Mouse (Mus musculus): ENCODE data around the gene Sfxn3.
A peak's percentile ranks its signal among the peaks of the same experiment; 100 is the strongest.
"Not testable (repeated sequence)": the region's sequence is repeated elsewhere in the genome, so short reads cannot be mapped to it uniquely, and the experiment has no call there.

The Sfxn3 gene

GRCm38 (mm10) chr19:45018351-45018831, 28.9 kb upstream of the Sfxn3 start:
- DNase-seq = no peak

- DNase-seq = no peak
Observed at GRCm38 (mm10) chr19:45020348-45020747, 27.0 kb upstream of the Sfxn3 start.

- DNase-seq = no peak
Observed at GRCm38 (mm10) chr19:45021362-45021761, 25.9 kb upstream of the Sfxn3 start.

- no peak for DNase-seq
Observed at GRCm38 (mm10) chr19:45023993-45024392, 23.3 kb upstream of the Sfxn3 start.

- no peak for DNase-seq
Observed at GRCm38 (mm10) chr19:45024775-45025174, 22.5 kb upstream of the Sfxn3 start.

GRCm38 (mm10) chr19:45025937-45026568, 21.2 kb upstream of the Sfxn3 start:
- no peak for DNase-seq

- DNase-seq = no peak
Observed at GRCm38 (mm10) chr19:45026958-45027670, 20.2 kb upstream of the Sfxn3 start.

- no peak for DNase-seq
Observed at GRCm38 (mm10) chr19:45027848-45028247, 19.5 kb upstream of the Sfxn3 start.

- no peak for DNase-seq
Observed at GRCm38 (mm10) chr19:45028746-45029145, 18.6 kb upstream of the Sfxn3 start.

- no peak for DNase-seq
Observed at GRCm38 (mm10) chr19:45029571-45029970, 17.7 kb upstream of the Sfxn3 start.

- DNase-seq = no peak
Observed at GRCm38 (mm10) chr19:45030111-45030510, 17.2 kb upstream of the Sfxn3 start.

- DNase-seq = peak; percentile 87
Observed at GRCm38 (mm10) chr19:45030746-45031693, 16.3 kb upstream of the Sfxn3 start.

- DNase-seq = peak; percentile 76
Observed at GRCm38 (mm10) chr19:45031780-45032179, 15.5 kb upstream of the Sfxn3 start.

- no peak for DNase-seq
Observed at GRCm38 (mm10) chr19:45032570-45033332, 14.6 kb upstream of the Sfxn3 start.

GRCm38 (mm10) chr19:45036867-45037266, 10.4 kb upstream of the Sfxn3 start:
- DNase-seq = no peak

- not testable (repeated sequence) for DNase-seq
Observed at GRCm38 (mm10) chr19:45038198-45038597, 9.1 kb upstream of the Sfxn3 start.

GRCm38 (mm10) chr19:45040214-45040613, 7.1 kb upstream of the Sfxn3 start:
- no peak for DNase-seq

GRCm38 (mm10) chr19:45044389-45044927, 2.8 kb upstream of the Sfxn3 start:
- no peak for DNase-seq

GRCm38 (mm10) chr19:45045236-45045635, 2.1 kb upstream of the Sfxn3 start:
- DNase-seq = no peak

- no peak for DNase-seq
Observed at GRCm38 (mm10) chr19:45045651-45046050, 1.7 kb upstream of the Sfxn3 start, which contains the start of gene Pdzd7. Gene Pdzd7 (minus strand): TSS chr19:45045717.

GRCm38 (mm10) chr19:45046523-45047321, 581 bp upstream of the Sfxn3 start:
- DNase-seq = peak; percentile 92

Measured in right cerebral cortex, adult 18-20 months (tissue).